Mouse (Mus musculus) urinary bladder, adult 18-20 months (tissue): ENCODE measurements around the gene Atp13a2.
A peak's percentile ranks its signal among the peaks of the same experiment; 100 is the strongest.

ENCODE experiments used
- DNase-seq, 2 experiments: peaks; one replicate each; pipeline ENCODE4 v3.0.0; 2022; ENCODE audit warnings: low spot score in 2 of 2, mixed read lengths in 2 of 2

Gene Atp13a2

DNA sequence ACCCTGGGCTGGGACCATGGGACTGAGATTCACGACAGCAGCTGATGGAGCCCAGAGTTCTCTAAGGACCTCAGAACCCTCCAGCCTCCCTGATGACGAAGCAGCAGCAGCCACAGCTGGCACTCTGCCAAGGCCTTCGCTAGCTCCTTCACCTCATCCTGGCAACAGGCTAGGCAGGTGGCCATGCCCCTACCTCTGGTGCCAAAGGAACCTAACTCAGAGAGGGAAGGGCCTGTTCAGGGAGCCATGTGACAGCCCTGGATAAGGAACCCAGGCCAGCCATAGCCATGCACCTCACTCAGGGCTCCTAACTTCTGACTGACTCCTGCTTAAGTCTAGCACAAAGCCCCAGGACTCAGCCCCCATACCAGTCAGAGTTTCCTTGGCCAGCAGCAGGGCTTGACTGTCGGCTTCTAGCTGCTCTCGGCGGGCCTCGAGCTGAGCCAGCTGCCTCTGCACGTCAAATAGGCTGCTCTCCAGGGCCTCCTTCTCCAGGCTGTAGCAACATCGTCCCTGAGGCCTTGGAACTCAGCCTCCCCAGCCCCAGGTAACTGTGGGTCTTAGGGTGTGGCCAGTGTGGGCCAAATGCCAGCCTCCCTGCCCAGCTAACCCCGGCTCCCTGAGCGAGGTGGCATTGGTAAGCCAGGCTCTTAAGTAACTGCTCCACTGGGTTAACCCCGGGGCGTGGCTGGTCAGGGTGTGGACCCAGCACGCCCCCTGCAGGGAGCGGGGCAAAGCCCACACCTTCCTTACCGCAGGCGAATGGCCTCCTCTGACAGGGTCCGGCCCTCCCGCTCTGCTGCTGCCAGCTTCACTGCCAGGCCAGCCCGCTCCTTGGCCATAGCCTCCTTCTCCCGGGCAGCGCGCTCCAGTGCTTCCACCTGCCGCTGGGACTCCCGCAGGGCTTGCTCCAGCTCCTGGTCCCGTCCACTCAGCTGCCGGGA lies 47.2 kb downstream of the Atp13a2 start:
- DNase-seq, result peak; percentile 34 to 39

DNA sequence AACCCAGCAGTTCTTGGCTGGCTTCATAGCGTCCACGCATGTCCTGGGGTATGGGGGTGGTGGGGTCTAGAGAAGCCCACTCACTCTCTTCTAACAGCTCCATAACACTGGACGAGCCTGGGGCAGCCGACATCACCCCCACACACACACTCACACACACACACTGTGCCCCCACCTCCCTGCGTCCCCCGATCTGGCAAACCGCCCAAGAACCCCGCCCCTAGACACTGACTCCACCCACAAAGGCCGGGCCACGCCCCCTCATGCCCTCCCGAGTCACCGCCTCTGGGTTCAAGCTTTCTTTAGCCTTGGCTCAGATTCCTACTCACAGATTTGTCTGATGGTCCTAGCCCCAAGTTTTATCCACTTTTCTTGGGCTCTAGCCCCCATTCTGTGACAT lies 54.4 kb downstream of the Atp13a2 start:
- no peak for DNase-seq

DNA sequence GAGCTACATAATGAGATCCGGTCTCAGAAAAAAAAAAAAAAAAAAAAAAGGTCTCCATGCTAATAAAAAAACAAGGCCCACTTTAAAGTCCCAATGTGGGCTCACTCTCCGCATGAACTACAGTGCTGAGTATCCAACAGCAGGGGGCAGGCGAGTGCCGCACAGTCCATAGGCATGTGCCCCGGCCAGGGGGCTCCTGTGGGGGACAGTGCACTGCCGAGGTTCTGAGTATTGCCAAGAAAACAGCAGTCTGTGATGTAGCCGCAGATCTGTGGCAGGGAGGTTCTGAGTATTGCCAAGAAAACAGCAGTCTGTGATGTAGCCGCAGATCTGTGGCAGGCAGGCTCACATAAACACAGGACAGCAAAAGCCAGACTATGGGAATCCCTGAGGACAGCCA lies 58.1 kb downstream of the Atp13a2 start:
- DNase-seq, result peak in 1 of 2 experiments; percentile 27

DNA sequence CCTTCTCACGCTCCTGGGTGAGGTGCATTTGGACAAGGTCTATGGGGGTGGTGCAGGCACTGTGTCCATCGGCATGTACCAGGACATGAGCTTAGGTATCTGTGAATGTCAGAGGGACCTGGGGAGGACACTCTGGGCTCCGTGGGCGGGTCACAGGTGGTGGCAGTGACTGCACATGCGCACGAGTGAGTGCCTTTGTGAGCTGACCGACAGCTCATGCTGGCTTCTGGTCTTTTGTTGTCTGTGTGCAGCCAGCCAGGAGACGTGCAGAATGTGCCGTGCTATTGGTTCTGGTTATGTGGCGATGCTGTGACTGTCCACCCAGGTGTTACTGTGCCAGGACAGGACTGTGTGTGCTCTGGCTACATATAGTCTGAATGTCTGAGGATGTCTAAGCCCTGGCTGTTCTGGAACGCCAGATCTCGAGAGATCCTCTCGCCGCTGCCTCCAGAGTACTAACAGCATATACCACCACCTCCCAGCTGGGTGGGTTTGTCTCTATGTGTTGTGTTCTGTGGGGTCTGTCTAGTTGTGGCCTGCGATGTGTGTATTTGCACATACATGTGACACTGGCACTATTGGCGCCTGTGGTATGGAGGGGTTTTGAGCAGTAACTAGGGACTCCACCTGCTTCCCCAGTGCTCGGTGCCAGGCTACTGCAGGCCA lies 62.3 kb downstream of the Atp13a2 start:
- DNase-seq, result no peak

DNA sequence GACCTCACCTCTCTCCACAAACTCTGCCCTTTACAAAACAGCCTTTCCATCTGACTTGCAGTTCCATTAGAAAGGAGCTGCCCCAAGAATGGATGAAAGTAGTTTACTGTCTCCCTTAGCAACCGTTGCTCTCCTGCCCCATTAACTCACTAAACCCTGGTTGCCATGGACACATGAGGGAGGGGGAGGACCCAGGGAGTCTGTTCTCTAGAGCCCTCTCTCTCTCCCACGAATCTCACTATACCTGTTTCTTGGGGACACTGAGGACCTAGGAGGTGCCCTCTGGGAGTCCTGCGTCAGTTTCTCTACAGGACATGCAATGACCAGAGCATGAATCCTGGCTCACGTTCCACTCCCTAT lies 62.8 kb downstream of the Atp13a2 start:
- no peak for DNase-seq

DNA sequence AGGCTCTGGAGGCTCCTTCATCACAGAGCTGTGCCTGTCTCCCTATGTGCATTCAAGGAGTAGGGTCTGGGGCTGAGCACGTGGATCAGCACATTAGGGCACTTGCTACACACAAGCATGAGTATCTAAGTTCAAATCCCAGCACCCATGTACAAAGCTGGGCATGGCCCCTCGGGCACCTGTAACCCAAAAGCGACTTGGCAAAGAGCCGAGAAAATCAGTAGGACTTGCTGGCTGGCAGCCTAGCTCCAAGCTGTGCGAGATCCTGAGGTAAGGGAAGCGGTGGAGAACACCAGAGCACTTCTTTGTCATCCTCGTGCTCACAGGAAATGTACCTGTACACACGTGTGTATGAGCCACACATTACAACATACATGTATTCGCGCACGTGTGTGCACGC lies 65.8 kb downstream of the Atp13a2 start:
- DNase-seq, result no peak

DNA sequence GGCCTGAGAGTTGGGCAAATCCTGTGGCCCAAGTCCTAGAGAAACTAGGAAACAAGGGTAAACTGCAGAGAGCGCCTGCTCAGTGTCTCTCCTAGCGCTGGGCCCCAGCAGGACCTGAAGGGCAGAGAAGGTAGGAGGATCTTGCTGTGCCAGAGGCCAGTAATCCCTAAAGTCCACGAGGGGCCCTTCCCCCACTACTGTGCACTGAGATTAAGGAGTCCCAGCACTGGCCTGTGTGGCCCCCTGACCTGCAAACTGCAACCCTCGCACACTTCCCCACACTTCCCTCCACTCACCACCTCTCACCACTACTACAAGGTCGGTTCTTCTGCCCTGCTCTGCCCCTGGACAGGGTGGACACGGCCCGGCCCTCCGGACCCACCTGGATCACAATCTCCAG lies 66.5 kb downstream of the Atp13a2 start:
- no peak for DNase-seq

DNA sequence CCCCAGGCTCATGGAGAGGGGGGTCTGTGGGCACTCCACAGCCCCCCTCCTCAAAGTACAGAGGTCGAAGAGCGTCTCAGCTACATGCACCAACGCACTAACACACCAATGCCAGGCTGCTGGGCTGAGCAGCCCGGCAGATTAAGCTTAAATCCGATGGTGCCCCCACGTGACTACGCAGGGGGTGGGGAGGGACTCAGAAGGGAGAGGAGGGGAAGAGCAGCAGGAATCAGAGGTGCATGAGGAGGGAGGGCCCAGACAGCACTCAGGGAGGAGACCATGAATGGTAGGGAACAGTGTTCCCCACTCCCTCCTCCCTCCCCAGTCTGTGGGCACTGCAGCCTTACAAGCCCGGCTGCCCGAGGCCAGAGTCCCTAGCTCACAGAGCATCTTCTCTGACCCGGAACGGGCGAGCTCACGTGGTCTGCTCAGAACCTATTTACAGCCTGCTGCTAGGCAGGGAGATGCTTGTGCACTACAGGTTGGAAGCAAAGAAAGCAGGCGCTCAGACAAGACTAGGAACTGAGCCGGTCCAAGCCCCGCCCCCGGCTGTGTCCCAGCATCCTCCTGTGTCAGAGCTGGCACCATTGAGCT lies 67.0 kb downstream of the Atp13a2 start:
- no peak for DNase-seq
